Mouse (Mus musculus) erythroblast, embryonic 14.5 days (primary cell): ENCODE results near the gene Bmpr2. TPM values are rescaled to one million over a fixed set of nuclear protein-coding genes. Genes with fewer than 3 reads are reported as not detected.

Experiments used
- H3K27me3 ChIP-seq: 2 replicates; pipeline ENCODE4 v1.6.1; 2012; ENCODE audit warnings: inconsistent platforms; ENCODE audit not compliant: control insufficient read depth
- H3K36me3 ChIP-seq: 2 replicates; pipeline ENCODE4 v1.6.1; 2012; ENCODE audit warnings: mild to moderate bottlenecking, inconsistent platforms; ENCODE audit not compliant: control insufficient read depth
- H3K4me1 ChIP-seq: 2 replicates; pipeline ENCODE4 v1.6.1; 2012; ENCODE audit warnings: inconsistent platforms; ENCODE audit not compliant: control insufficient read depth
- H3K4me3 ChIP-seq: replicated peaks from 2 replicates; pipeline ENCODE3; 2012; ENCODE audit warnings: moderate library complexity, mild to moderate bottlenecking, inconsistent platforms
- H3K9me3 ChIP-seq: 2 replicates; pipeline ENCODE4 v1.6.1; 2012; ENCODE audit warnings: low read length, inconsistent platforms, mixed read lengths; ENCODE audit not compliant: control insufficient read depth
- GATA1 ChIP-seq: IDR thresholded peaks from 2 replicates; pipeline ENCODE4 v1.6.1; 2012; ENCODE audit warnings: low read length, inconsistent platforms, mixed read lengths
- TAL1 ChIP-seq: IDR thresholded peaks from 3 replicates; pipeline ENCODE4 v1.6.1; 2012; ENCODE audit warnings: low read length, inconsistent platforms, mixed read lengths
- polyA plus RNA-seq: library from polyadenylated mRNA; stranded (reverse); fragments of >175 nt; gene quantifications from 2 replicates; pipeline ENCODE4 v1.2.3, GENCODE M21; 2012

Bmpr2 gene
- polyA plus RNA-seq, 1 experiment = 0.02 TPM

- Histone ChIP-seq H3K27me3 (no peaks in the 10 kb centered on the region), H3K4me1 (no peaks in the 10 kb centered on the region; the same call in 1 of the 2 replicates), H3K9me3 (no peaks in the 10 kb centered on the region), H3K4me3 (no peak overlapping the region), H3K36me3 (no peaks in the 10 kb centered on the region)
- TF ChIP-seq TAL1 (no peak), GATA1 (no peak)
These were observed 7.9 kb upstream of the Bmpr2 start for GRCm38 (mm10) chr1:59755298-59755697.

DNA sequence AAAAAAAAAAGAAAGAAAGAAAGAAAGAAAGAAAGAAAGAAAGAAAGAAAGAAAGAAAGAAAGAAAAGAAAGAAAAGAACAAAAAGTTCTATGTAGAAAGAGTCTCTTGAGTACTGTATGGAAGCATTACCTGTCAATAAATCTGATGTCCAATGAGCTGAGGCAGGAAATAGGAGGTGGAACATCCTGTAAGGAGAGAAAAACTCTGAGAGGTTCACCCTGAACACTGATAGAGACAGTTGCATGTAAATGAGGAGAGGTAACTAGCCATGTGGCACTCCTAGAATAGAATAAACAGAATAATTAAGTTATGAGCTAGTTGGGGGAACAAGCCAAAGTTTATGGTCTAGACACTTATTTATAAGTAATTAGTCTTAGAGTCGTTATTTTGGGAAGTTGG, 4.9 kb upstream of the Bmpr2 start:
- no peaks in the 10 kb centered on the region for H3K36me3 ChIP-seq
- H3K4me1 ChIP-seq = peaks cover 11% of the 10 kb centered on the region
- no peak overlapping the region for H3K4me3 ChIP-seq
- H3K27me3 ChIP-seq = peaks cover 10% of the 10 kb centered on the region
- H3K9me3 ChIP-seq = no peaks in the 10 kb centered on the region
- TF ChIP-seq TAL1 = no peak
- TF ChIP-seq GATA1 = no peak

DNA sequence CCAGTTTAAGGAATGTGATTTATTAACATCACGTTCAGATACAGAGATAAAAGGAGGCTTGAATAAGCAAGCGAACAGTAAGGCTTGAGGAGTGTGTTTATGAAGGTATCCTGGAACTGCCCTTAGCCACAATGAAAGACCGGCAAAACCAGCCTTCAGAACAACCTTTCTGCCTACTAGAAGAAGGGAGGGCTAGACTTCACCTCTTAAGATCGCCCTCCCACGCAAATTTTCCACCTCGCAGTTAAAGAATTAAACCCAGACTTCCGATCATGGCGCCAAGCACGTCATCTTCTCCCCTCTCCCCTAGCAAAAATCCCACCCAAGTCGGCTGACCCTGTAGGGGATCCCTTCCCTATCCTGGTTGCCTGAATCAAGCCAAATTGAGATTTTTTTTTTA, 992 bp upstream of the Bmpr2 start:
- Histone ChIP-seq H3K4me3 (peak overlapping the region; percentile 86), H3K36me3 (no peaks in the 10 kb centered on the region), H3K9me3 (no peaks in the 10 kb centered on the region), H3K27me3 (peaks cover 28% of the 10 kb centered on the region), H3K4me1 (peaks cover 28% of the 10 kb centered on the region)
- TF ChIP-seq TAL1 (no peak), GATA1 (no peak)

- Histone ChIP-seq H3K9me3 (no peaks in the 10 kb centered on the region), H3K36me3 (no peaks in the 10 kb centered on the region), H3K4me1 (peaks cover 28% of the 10 kb centered on the region), H3K4me3 (peak overlapping the region; percentile 86), H3K27me3 (peaks cover 28% of the 10 kb centered on the region)
- TF ChIP-seq TAL1 (no peak), GATA1 (no peak)
These were observed 493 bp upstream of the Bmpr2 start for GRCm38 (mm10) chr1:59762651-59763163.

- Histone ChIP-seq H3K27me3 (peaks cover 28% of the 10 kb centered on the region), H3K4me3 (peak overlapping the region; percentile 86), H3K4me1 (peaks cover 28% of the 10 kb centered on the region), H3K9me3 (no peaks in the 10 kb centered on the region), H3K36me3 (no peaks in the 10 kb centered on the region)
- TF ChIP-seq TAL1 (no peak), GATA1 (no peak)
These were observed 616 bp downstream of the Bmpr2 start for GRCm38 (mm10) chr1:59763781-59764251.

GRCm38 (mm10) chr1:59764407-59764971, 1.3 kb downstream of the Bmpr2 start:
- Histone ChIP-seq H3K27me3 (peaks cover 28% of the 10 kb centered on the region), H3K4me1 (peaks cover 28% of the 10 kb centered on the region), H3K9me3 (no peaks in the 10 kb centered on the region), H3K4me3 (peak overlapping the region; percentile 86), H3K36me3 (no peaks in the 10 kb centered on the region)
- TF ChIP-seq GATA1 (no peak), TAL1 (no peak)

- TF ChIP-seq GATA1 (no peak), TAL1 (no peak)
- no peaks in the 10 kb centered on the region for H3K9me3 ChIP-seq
- no peaks in the 10 kb centered on the region for H3K36me3 ChIP-seq
- peak overlapping the region; percentile 86 for H3K4me3 ChIP-seq
- peaks cover 28% of the 10 kb centered on the region for H3K4me1 ChIP-seq
- peaks cover 28% of the 10 kb centered on the region for H3K27me3 ChIP-seq
These were observed 2.1 kb downstream of the Bmpr2 start for GRCm38 (mm10) chr1:59765279-59765678.

DNA sequence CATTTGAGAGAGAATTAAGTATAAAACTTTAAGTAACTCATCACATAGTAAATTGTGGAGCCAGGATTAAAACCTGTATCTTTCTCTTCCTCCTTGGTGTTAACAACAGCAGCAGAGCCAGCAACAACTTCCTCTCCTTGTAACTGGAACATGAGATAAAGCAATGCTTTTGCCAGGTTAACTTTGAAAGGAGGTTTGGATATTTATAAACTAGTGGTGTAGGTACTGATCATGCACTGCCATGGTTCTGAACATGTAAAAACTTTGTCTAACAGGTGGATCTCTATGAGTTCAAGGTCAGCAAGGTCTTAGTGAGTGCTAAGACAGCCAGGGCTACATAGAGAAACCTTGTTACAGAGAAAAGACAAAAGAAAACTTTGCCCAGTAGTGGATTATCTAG, 3.4 kb downstream of the Bmpr2 start:
- no peaks in the 10 kb centered on the region for H3K9me3 ChIP-seq
- H3K4me3 ChIP-seq = no peak overlapping the region
- peaks cover 28% of the 10 kb centered on the region for H3K27me3 ChIP-seq
- TF ChIP-seq TAL1 (no peak), GATA1 (no peak)
- no peaks in the 10 kb centered on the region for H3K36me3 ChIP-seq
- peaks cover 28% of the 10 kb centered on the region for H3K4me1 ChIP-seq

GRCm38 (mm10) chr1:59771871-59772270, 8.7 kb downstream of the Bmpr2 start:
- Histone ChIP-seq H3K4me3 (no peak overlapping the region), H3K4me1 (no peaks in the 10 kb centered on the region; the same call in 1 of the 2 replicates), H3K36me3 (no peaks in the 10 kb centered on the region), H3K27me3 (no peaks in the 10 kb centered on the region), H3K9me3 (no peaks in the 10 kb centered on the region)
- TF ChIP-seq TAL1 = no peak
- TF ChIP-seq GATA1 = no peak

- TF ChIP-seq TAL1 (no peak), GATA1 (no peak)
- Histone ChIP-seq H3K9me3 (no peaks in the 10 kb centered on the region), H3K27me3 (no peaks in the 10 kb centered on the region), H3K4me3 (no peak overlapping the region), H3K36me3 (no peaks in the 10 kb centered on the region), H3K4me1 (no peaks in the 10 kb centered on the region)
These were observed 17.9 kb downstream of the Bmpr2 start for GRCm38 (mm10) chr1:59781080-59781479.
